Mouse (Mus musculus) embryo, embryonic 10 days (tissue): ENCODE results near the gene Gm49361.
A peak's percentile ranks its signal among the peaks of the same experiment; 100 is the strongest.

Source experiments
- DNase-seq: peaks from one replicate; pipeline ENCODE4 v3.0.0-alpha.2; 2015; ENCODE audit warnings: low spot score

The Gm49361 gene

DNA sequence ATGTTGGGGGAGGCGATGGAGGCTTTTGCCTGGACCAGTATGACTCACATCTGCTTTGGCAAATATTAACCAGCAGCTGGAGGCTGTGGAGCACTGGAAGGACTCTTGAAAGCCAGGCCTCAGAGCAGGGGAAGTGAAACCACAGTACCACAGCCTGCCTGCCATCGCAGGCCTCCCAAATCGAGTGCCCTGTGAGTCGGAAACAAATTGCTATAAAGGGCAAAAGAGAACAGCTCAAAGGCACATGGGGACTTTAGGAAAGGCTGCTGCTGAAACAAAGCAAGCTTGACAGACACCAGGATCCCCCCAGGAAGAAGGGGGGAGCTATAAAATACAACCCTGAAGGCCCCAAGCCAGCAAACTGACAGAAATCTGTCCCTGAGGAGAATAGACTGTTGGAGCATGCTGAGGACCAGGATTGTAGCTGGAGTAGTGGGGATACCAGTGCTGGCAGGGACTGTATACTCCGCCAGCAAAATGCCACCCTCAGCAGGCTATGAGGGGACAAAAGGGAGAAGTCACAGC is 15.9 kb downstream of the Gm49361 start:
- no peak for DNase-seq

DNA sequence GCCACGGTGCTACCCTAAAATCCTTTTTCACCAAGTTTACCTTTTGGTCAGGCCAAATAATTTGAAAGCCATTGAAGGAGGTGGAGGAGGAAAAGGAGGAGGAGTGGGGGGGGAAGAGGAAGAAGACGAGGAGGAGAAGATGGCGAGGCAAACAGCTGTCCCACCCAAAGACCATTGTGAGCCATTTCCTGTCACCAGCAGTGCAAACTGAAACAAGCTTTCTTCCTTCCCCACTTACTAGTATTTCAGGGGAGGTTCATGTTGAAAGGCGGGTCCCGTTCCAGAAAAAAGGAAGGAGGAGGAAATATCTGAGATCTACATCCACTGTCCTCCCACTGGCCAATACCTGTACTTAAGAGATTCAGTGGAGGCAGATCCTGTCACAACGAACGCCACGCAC is 16.5 kb downstream of the Gm49361 start:
- no peak for DNase-seq

- peak; percentile 34 for DNase-seq
Measured at GRCm38 (mm10) chr14:57726172-57726571, 19.7 kb downstream of the Gm49361 start.

DNA sequence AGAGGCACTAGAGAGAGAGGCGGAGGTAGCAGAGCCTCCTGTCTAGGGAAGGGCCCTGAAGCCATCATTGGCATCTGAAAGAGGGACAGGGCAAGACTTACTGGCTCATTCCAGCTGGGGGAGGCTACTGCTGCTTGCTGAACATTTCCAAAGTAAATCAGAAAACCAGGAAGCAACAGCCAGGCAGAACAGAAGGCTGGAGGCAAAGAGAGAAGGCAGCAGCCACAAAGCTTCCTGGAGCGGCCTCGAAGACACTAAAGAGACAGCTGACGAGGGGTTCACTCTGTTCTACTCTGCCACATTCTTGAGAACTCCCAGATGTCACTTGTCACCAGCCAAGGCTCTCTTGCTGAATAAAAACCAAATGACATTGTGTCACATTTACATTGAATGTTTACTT is 21.4 kb downstream of the Gm49361 start:
- DNase-seq = no peak

DNA sequence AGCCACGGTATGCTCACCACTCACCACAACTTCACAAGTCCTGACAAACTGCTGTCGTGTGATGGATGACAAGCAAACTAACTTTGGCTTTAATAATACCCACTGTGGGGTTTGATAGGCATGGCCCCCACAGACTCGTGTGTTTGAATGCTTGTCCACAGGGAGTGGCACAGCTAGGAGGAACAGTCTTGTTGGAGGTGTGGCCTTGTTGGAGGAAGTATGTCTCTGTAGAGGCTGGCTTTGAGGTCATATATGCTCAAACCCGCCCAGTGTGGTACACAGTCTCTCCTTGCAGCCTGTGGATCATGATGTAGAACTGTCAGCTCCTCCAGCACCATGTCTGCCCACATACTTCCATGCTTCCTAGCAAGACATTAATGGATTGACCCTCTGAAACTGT is 27.7 kb downstream of the Gm49361 start:
- DNase-seq = no peak

DNA sequence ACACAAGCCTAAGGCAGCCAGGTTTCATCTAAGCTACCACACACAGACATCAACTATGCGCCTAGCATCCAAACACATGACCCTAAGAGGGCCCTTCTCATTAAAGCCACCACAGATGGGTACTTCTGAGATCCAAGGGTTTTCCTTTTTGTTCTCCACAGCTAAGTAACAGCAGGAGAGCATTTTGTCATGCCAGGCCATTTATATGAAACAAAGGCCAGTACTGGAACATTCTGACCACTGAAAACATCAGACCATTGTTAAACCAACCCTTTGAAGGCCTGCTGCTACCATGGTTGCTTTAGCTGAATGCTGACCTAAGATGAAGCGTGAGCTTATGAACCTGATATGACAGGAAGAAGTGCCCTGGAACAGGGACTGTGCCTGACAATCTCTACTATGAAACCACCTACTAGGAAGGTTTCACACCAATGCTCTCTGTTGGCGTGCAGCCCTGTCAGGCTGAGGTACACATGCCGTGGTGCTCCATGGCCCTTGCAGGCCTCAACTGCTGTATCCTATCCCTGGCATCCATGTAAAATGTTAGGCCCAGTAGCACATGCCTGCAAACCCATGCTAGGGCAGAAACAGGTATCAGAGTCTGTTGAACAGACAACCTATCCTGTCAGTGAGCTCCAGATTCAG is 29.2 kb downstream of the Gm49361 start:
- peak; percentile 11 for DNase-seq

GRCm38 (mm10) chr14:57712884-57713283 is 33.0 kb downstream of the Gm49361 start:
- no peak for DNase-seq

DNA sequence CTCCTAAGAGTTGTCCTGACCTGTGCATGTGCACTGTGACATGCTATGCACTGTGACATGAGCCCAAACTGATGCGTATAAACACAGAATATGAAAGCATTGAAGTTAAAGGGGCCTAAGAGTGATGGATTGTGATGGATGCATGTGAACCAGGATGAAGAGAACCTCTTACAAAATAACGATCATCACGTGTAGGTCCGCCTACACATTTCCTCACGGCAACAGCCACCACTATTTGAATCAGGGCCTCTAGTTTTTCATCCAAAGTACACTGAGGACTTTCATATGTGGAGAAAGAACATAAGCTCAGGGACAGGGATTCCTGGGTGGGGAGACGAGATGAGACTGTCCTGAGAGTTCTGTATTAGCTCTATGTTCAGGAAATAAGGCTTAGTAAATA is 34.8 kb downstream of the Gm49361 start:
- DNase-seq = no peak

GRCm38 (mm10) chr14:57709171-57709570 is 36.7 kb downstream of the Gm49361 start:
- DNase-seq = peak; percentile 37

DNA sequence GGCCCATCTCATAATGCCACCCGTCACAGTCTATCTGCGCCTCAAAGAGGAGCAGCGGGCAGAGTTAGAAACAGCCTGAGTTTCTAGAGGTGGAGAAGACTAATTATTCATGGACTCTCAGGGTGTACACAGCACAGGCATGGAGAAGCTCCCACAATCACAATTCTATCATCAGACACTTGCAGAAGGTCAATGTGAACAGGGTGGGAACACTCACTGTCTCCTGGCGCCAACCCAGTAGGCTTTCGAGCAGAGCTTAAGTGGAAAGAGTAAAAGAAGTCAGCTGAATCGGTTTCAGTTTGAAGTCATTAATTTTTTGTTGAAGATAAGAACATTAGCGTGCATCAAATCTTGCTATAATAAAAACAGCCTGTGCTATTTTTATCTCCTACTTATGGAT is 37.3 kb downstream of the Gm49361 start:
- DNase-seq = no peak

- peak; percentile 32 for DNase-seq
Measured at GRCm38 (mm10) chr14:57707100-57707893, 38.6 kb downstream of the Gm49361 start.

- DNase-seq = no peak
Measured at GRCm38 (mm10) chr14:57706760-57707099, 39.2 kb downstream of the Gm49361 start.

GRCm38 (mm10) chr14:57705759-57706158 is 40.1 kb downstream of the Gm49361 start:
- DNase-seq = no peak

GRCm38 (mm10) chr14:57705075-57705474 is 40.8 kb downstream of the Gm49361 start:
- DNase-seq = no peak

DNA sequence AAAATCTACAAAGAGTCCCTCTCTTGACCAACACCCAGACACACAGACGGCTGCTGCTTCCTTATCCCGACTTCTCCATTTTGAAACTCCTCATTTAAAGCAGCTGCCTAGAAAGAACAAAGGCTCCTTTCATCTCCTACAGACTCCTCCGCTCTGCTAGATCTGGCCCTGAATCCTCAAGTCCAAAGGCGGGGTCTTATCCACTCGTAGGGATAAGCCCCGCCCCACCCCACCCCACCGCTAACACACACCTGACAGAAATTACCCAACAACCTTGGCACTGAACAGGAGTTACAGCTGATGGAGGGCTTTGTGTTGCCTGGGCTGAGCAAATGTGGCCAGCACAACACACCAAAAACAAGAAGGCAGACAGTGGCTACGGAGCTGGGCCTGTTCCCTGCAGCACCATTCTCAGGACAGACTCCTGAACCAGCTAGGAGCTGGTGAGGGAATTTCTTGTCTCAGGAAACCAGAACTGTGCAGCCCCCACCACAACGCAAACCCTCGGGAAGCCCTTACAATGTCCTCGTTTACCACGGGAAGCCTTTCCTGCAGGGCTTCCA is 43.9 kb downstream of the Gm49361 start:
- peak; percentile 15 for DNase-seq

- DNase-seq = no peak
Measured at GRCm38 (mm10) chr14:57699461-57699970, 46.4 kb downstream of the Gm49361 start.

DNA sequence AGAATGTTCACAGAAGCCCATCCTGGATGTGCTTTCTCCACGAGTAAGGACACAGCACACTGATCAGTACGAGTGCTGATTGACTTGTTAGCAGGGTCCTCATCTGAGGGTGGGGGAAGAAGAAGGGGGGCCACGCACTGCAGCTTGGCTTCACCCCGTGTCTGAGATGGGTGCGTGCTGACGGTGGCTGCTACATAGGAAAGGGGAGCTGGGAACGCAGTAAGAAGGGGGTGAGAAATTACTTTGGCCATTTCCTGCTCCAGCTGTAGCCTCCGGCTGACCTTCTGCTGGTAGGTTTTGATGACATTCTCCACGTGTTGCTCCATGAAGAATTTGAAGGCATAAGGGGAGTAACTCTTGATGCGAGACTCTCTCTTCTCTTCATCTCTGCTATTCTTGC is 46.9 kb downstream of the Gm49361 start:
- no peak for DNase-seq

- no peak for DNase-seq
Measured at GRCm38 (mm10) chr14:57696066-57696465, 49.8 kb downstream of the Gm49361 start.

DNA sequence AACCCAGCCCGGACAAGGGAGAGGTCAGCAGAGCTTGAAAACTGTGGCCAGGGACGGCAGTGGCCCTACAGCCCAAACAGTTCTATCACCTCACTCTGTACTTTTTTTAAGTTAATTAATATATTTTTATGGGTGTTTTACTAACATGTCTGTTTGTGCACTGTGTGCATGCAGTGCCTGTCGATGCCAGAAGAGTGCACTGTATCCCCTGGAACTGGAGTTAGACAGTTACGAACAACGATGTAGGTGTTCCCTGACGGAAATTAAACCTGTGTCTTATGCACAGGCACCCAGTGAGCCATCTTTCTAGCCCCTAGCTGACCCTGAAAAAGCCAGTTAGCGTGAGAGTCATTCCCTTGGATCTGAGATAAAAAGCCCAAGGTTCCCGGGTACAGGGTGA is 50.4 kb downstream of the Gm49361 start:
- peak; percentile 30 for DNase-seq

DNA sequence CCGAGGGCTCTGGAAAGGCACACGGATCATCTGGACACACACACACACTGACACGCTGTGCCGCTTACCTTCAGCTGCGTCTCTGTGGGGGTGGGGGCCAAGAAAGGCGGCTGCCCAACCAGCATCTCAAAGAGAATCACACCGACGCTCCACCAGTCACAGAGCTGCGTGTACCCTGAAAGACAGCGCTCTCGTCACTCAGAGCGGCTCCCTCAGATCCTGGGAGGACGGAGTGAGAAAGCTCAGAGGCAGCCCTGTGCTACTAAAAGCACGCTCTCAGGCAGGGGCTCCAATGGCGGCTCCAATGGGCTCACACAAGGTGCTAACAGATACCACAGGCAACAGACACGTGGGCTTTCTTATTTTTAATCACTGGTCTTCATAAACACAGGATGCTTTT is 51.7 kb downstream of the Gm49361 start:
- no peak for DNase-seq

DNA sequence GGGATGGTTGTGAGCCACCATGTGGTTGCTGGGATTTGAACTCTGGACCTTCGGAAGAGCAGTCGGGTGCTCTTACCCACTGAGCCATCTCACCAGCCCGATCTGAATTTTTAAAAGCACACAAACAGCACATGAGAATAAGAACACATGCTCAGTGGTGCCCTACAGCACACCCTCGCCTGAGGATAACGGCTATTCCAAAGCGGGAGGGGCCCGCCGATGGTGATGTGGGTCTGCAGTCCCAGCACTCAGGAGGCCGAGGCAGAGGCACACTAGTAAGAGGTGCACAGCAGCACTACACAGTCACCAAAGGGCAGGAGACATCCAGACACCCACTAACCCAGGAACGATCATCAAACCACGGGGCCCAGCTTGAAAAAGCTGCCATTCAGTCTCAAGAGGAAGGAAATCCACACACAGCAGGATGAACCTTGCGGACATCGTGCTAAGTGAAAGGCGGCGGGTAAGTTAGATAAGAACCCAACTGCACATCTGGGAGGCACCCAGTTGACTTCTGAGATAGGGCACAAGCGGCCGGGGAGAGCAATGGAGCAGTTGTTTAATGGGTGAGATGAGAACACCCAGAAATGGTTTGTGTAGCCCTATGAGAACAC is 53.3 kb downstream of the Gm49361 start:
- DNase-seq = no peak

DNA sequence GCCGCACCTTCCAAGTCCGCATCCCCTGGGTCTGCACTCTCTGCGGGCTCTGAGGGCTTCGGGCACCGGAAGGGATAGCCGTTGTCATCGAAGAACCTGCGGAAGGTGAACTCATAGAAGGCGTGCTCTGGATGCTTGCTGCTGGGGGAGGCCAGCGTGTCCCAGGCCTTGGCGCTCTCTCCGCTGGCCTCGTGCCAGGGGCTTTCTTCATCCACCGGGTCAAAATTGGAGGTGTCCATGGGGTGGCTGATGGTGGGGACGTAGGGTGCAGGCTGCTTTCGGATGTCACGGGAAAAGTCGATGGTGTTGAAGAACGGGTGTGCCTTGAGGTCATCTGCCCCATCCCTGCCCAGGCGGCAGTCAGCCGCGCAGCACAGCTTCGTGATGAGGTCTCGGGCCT is 54.6 kb downstream of the Gm49361 start:
- no peak for DNase-seq

- no peak for DNase-seq
Measured at GRCm38 (mm10) chr14:57690681-57691080, 55.2 kb downstream of the Gm49361 start.
